Mouse (Mus musculus) thymus, adult 2 months (tissue): ENCODE results near the gene Pik3r4. TPM values are rescaled to one million over a fixed set of nuclear protein-coding genes. Genes with fewer than 3 reads are reported as not detected.

ENCODE experiments used
- DNase-seq: peaks from one replicate; pipeline ENCODE4 v3.0.0; 2021
- H3K27ac ChIP-seq: fragments of 200-500 bp; 2 replicates; pipeline ENCODE4 v1.5.1; 2012; ENCODE audit warnings: low read length, control low read depth; ENCODE audit not compliant: control insufficient read depth, insufficient read depth
- H3K27me3 ChIP-seq: fragments of 200-500 bp; 2 replicates; pipeline ENCODE4 v1.6.1; 2012; ENCODE audit warnings: mild to moderate bottlenecking, low read length, moderate library complexity, mixed read lengths; ENCODE audit not compliant: control insufficient read depth, insufficient read depth
- H3K36me3 ChIP-seq: fragments of 200-500 bp; 2 replicates; pipeline ENCODE4 v1.6.1; 2012; ENCODE audit warnings: mild to moderate bottlenecking, low read length, moderate library complexity; ENCODE audit not compliant: control insufficient read depth, insufficient read depth
- H3K4me1 ChIP-seq: fragments of 200-500 bp; replicated peaks from 2 replicates; pipeline ENCODE4 v1.6.1; 2012; ENCODE audit warnings: low read length; ENCODE audit not compliant: control insufficient read depth, insufficient read depth
- H3K4me3 ChIP-seq: fragments of 200-500 bp; 2 replicates; pipeline ENCODE4 v1.5.1; 2012; ENCODE audit warnings: mild to moderate bottlenecking, low read length, control low read depth, moderate library complexity; ENCODE audit not compliant: control insufficient read depth, insufficient read depth
- CTCF ChIP-seq: fragments of 200-500 bp; IDR thresholded peaks from 2 replicates; pipeline ENCODE4 v1.5.1; 2012; ENCODE audit warnings: mild to moderate bottlenecking, control low read depth, low read length, moderate library complexity, borderline replicate concordance; ENCODE audit not compliant: control insufficient read depth, poor library complexity, insufficient read depth; ENCODE audit errors: extremely low read depth
- POLR2A ChIP-seq: fragments of 200-500 bp; IDR thresholded peaks from 2 replicates; pipeline ENCODE4 v1.6.1; 2012; ENCODE audit warnings: mild to moderate bottlenecking, low read length, control low read depth, moderate library complexity; ENCODE audit not compliant: control insufficient read depth, poor library complexity, insufficient read depth; ENCODE audit errors: extremely low read depth
- WGBS: fragments of 180-500 bp; shearing (Covaris S2); methylation state at CpG from one replicate; pipeline ENCODE4 v1.1.7; 2018; 5-methylcytosine and 5-hydroxymethylcytosine counted together
- polyA plus RNA-seq: library from polyadenylated mRNA; depleted of rRNA; stranded (reverse); fragments of >200 nt; gene quantifications from 2 replicates; pipeline ENCODE4 v1.2.3, GENCODE M21; 2012

Gene Pik3r4
- polyA plus RNA-seq, 1 experiment, result 20.9 TPM

DNA sequence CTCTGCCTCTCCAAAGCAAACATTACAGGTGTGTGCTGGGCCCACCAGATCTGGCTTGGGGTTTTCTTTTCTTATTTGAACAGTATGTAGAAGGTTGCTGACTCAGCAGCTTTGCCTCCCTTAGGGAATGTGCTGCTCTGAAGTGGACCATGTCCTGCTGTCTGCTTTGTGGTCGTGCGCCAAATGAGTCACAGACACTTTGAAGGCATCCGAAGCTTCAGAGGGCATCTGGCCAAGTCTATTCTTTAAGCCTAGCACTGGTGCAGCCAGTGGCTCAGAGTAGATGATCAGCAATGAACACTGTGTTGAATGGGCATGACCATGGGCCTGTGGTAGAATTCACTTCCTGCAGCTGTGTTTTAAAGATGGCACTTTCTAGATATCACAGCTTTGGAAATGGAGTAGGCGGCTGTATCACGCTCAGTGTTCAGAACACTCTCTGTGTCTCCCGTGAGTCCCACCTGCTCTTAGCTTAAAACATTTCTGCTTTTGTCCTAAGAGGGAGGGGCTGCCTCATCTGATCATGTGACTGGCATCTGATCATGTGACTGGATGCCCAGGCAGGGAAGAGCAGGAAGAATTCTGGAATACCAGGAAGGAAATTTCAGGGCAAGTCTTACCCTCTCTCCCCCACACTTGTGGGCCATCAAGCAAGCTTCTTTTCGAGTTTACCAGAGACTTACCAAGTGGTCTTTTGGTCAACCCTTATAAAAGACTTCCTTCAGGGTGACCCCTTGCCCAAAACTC is 54.2 kb downstream of the Pik3r4 start:
- Histone ChIP-seq H3K27me3 (no peaks in the 10 kb centered on the region), H3K36me3 (no peaks in the 10 kb centered on the region), H3K4me3 (no peak overlapping the region), H3K27ac (no peak overlapping the region), H3K4me1 (no peaks in the 10 kb centered on the region; the same call in 1 of the 2 replicates)
- no peak for DNase-seq
- no peak for TF ChIP-seq POLR2A
- TF ChIP-seq CTCF, result no peak
- WGBS, result 74% methylated on average over 7 of the region's 7 CpGs

DNA sequence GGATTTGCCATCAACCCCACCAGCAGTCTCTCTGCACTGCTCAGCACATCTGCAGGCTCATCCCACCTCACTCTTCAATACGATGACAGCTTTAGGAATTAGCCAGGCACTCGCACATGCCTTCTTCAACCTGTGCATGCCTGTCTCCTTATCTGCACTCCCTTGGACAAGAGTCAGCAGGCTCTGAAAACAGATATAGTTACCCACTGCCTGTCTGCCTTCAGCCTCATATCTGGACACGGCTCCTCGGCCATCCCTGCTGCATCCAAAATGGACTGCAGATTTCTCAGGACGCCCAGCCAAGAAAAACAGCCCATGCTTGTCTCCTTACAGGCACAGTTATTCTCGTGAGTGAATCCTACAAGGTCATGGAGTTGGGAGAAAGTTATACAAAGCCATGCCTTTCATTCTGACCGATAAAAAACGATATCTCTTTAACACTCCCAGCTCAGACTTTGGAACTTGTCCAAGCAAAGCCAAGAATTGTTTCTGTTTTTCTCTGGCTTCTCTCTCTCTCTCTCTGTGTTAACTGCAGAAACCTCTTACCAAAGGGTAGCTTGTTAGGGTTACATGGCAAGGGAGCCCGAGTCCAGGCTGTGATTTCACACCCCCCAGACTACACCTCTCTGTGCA is 55.1 kb downstream of the Pik3r4 start:
- no peak overlapping the region for H3K27ac ChIP-seq
- DNase-seq, result no peak
- 81% methylated on average over 9 of the region's 9 CpGs for WGBS
- TF ChIP-seq CTCF, result no peak
- no peak for TF ChIP-seq POLR2A
- H3K4me1 ChIP-seq, result no peaks in the 10 kb centered on the region; the same call in 1 of the 2 replicates
- no peaks in the 10 kb centered on the region for H3K36me3 ChIP-seq
- no peaks in the 10 kb centered on the region for H3K27me3 ChIP-seq
- no peak overlapping the region for H3K4me3 ChIP-seq

DNA sequence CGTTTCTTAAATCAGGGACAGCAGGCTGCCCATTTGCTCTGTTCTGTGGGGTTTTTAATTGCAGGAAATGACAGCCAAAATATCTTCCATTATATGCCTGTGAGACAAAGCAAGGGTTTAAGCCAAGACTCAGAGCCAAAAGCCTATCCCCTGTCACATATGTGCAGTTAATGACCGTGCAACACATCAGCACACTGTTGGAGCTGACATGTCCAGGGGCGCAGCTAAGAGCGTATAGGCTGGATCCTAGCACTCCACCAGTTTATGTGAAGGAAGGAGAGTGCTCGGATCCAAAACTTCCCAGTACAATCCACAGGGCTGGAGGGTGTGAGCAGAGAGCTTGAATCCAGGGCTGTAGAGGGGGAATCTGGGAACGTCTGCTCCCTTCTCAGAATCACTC is 57.9 kb downstream of the Pik3r4 start:
- Histone ChIP-seq H3K4me3 (no peak overlapping the region), H3K4me1 (no peaks in the 10 kb centered on the region; the same call in 1 of the 2 replicates), H3K27me3 (no peaks in the 10 kb centered on the region), H3K27ac (no peak overlapping the region), H3K36me3 (no peaks in the 10 kb centered on the region)
- TF ChIP-seq POLR2A, result no peak
- no peak for DNase-seq
- WGBS, result 88% methylated on average over 6 of the region's 6 CpGs

DNA sequence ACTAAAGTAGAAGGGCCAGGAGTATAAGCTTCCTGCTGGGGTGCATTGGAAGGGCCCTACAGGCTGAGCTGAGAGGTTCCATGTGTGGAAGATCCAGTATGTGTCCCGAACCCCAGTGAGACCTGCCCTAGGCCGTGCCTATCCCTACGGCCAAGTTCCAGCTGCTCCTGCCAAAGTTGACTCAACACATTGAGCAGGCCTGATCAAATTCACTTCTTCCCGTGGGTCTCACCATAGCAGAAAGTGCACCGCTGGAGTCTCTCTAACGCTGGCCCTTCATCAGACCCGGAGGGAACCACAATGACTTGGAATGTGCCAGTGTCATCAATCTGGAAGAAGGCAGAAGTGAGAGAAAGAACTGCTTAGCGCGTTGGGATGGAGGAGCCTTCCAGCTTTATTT is 59.2 kb downstream of the Pik3r4 start:
- DNase-seq, result no peak
- TF ChIP-seq POLR2A (no peak), CTCF (no peak)
- Histone ChIP-seq H3K4me3 (no peak overlapping the region), H3K27ac (no peak overlapping the region), H3K4me1 (no peaks in the 10 kb centered on the region), H3K27me3 (no peaks in the 10 kb centered on the region), H3K36me3 (no peaks in the 10 kb centered on the region)
- 90% methylated on average over 9 of the region's 9 CpGs for WGBS

DNA sequence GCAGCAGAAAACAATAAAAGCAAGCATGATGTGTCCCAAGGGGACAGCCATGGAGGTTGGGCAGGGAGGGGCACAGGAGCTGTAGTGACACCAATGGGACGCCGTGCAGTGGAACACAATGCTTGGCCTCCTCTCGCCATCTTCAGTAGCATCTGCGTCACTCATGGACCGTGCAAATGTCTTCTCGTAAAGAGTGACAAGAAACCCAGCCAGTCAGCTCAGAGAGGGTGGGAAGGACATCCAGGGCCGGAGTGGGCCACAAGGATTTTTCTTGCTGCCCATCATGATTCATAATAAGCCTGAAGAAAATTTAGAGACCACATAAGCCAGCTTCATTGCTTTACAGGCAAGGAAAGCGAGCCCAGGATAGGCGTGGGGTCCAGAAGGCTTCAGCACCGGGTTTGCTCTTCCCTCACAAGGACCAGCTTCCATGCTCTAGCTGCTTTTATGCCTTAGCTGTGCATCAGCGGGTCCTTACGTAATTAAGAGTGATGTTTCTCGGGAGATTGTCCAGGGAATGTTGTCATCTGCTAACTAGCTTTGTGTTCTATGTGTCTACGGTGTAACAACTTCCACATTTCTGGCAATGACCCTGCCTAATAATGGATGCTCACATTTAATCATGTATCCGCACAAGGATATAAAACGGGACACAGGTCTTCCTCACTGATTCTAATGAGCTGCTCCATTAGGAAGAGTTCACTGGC is 61.6 kb downstream of the Pik3r4 start:
- no peak for TF ChIP-seq CTCF
- TF ChIP-seq POLR2A, result no peak
- Histone ChIP-seq H3K4me3 (no peak overlapping the region), H3K36me3 (no peaks in the 10 kb centered on the region), H3K27ac (no peak overlapping the region), H3K27me3 (no peaks in the 10 kb centered on the region), H3K4me1 (no peaks in the 10 kb centered on the region)
- DNase-seq, result no peak
- 96% methylated on average over 16 of the region's 16 CpGs for WGBS

DNA sequence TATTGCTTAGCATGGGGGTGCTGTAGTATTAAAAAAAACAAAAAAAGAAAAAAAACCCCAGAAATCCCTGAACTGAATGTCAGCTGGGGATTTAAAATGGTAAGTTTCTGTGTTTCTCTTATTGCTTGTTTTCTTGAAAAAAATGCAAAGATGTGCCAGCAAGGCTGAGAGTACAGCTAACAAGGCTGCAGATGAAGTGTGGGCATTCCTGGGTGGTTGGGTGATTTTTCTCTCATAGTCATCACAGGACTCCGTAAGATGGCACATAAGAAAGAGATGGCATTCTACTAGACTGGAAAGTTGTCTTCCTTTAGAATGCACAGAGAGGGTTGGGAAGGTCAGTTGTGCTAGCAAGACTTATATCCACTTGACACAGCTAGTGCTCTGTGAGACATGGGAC is 62.2 kb downstream of the Pik3r4 start:
- Histone ChIP-seq H3K27ac (no peak overlapping the region), H3K4me3 (no peak overlapping the region), H3K27me3 (no peaks in the 10 kb centered on the region), H3K36me3 (no peaks in the 10 kb centered on the region), H3K4me1 (no peaks in the 10 kb centered on the region)
- TF ChIP-seq POLR2A, result no peak
- no peak for TF ChIP-seq CTCF
- WGBS, result 94% methylated on average over 1 of the region's 1 CpGs
- no peak for DNase-seq
